Mouse (Mus musculus): ENCODE measurements at regions not wholly inside any gene's neighbourhood (a gene's known extent, or its start where the extent isn't known, plus 50 kb on each side); places are given as distances from the start of the nearest gene placed in this dataset.

- H3K27ac ChIP-seq, result no peak overlapping the region
- no peaks in the 10 kb centered on the region for H3K36me3 ChIP-seq (replicated peaks)
- no peaks in the 10 kb centered on the region for H3K9me3 ChIP-seq
- no peaks in the 10 kb centered on the region for H3K4me1 ChIP-seq
- H3K9ac ChIP-seq, result no peak overlapping the region
- H3K4me2 ChIP-seq, result no peak overlapping the region
- H3K4me3 ChIP-seq, result no peak overlapping the region
- ATAC-seq (replicated peaks), result no peak
- H3K27me3 ChIP-seq (replicated peaks), result no peaks in the 10 kb centered on the region
- WGBS, result 50% methylated on average over 2 of the region's 2 CpGs
These were observed 337.6 kb downstream of the Ttll7 start for GRCm38 (mm10) chr3:147189737-147190136.

- Histone ChIP-seq H3K27ac (no peak overlapping the region), H3K4me2 (no peak overlapping the region), H3K27me3 (replicated peaks) (no peaks in the 10 kb centered on the region), H3K4me1 (peaks cover 4% of the 10 kb centered on the region; the same call in 1 of the 2 replicates), H3K36me3 (replicated peaks) (no peaks in the 10 kb centered on the region), H3K9me3 (no peaks in the 10 kb centered on the region), H3K4me3 (no peak overlapping the region), H3K9ac (no peak overlapping the region)
- no peak for ATAC-seq (replicated peaks)
- 71% methylated on average over 8 of the region's 8 CpGs for WGBS
These were observed 344.5 kb downstream of the Ttll7 start for GRCm38 (mm10) chr3:147196626-147197025.

GRCm38 (mm10) chr3:147197215-147197614 is 345.0 kb downstream of the Ttll7 start:
- 54% methylated on average over 2 of the region's 2 CpGs for WGBS

GRCm38 (mm10) chr3:147211127-147211940 is 359.2 kb downstream of the Ttll7 start:
- no peaks in the 10 kb centered on the region for H3K4me1 ChIP-seq
- no peak for ATAC-seq (replicated peaks)
- 53% methylated on average over 5 of the region's 5 CpGs for WGBS

More at GRCm38 (mm10) chr3:147197215-147197614, 345.0 kb downstream of the Ttll7 start:
- no peak overlapping the region for H3K9ac ChIP-seq
- H3K27me3 ChIP-seq (replicated peaks), result no peaks in the 10 kb centered on the region
- peaks cover 4% of the 10 kb centered on the region; the same call in 1 of the 2 replicates for H3K4me1 ChIP-seq
- no peaks in the 10 kb centered on the region for H3K9me3 ChIP-seq
- no peak overlapping the region for H3K4me3 ChIP-seq
- no peak for ATAC-seq (replicated peaks)
- no peak overlapping the region for H3K4me2 ChIP-seq
- no peak overlapping the region for H3K27ac ChIP-seq
- no peaks in the 10 kb centered on the region for H3K36me3 ChIP-seq (replicated peaks)

GRCm38 (mm10) chr3:147228663-147229062 is 376.5 kb downstream of the Ttll7 start:
- Histone ChIP-seq H3K4me2 (no peak overlapping the region), H3K9me3 (no peaks in the 10 kb centered on the region), H3K27ac (no peak overlapping the region), H3K9ac (no peak overlapping the region), H3K4me1 (no peaks in the 10 kb centered on the region), H3K4me3 (no peak overlapping the region), H3K36me3 (replicated peaks) (no peaks in the 10 kb centered on the region), H3K27me3 (replicated peaks) (no peaks in the 10 kb centered on the region)
- ATAC-seq (replicated peaks), result no peak
- WGBS, result 88% methylated on average over 2 of the region's 2 CpGs

More at GRCm38 (mm10) chr3:147211127-147211940, 359.2 kb downstream of the Ttll7 start:
- Histone ChIP-seq H3K36me3 (replicated peaks) (no peaks in the 10 kb centered on the region), H3K9ac (no peak overlapping the region), H3K27ac (no peak overlapping the region), H3K4me2 (no peak overlapping the region), H3K4me3 (no peak overlapping the region), H3K27me3 (replicated peaks) (no peaks in the 10 kb centered on the region), H3K9me3 (no peaks in the 10 kb centered on the region)

- no peak for ATAC-seq (replicated peaks)
- Histone ChIP-seq H3K36me3 (replicated peaks) (no peaks in the 10 kb centered on the region), H3K27me3 (replicated peaks) (no peaks in the 10 kb centered on the region), H3K4me1 (no peaks in the 10 kb centered on the region), H3K9ac (no peak overlapping the region), H3K4me2 (no peak overlapping the region), H3K4me3 (no peak overlapping the region), H3K27ac (no peak overlapping the region), H3K9me3 (no peaks in the 10 kb centered on the region)
- 82% methylated on average over 7 of the region's 7 CpGs for WGBS
These were observed 378.4 kb downstream of the Ttll7 start for GRCm38 (mm10) chr3:147230594-147230993.

- Histone ChIP-seq H3K27me3 (replicated peaks) (no peaks in the 10 kb centered on the region), H3K36me3 (replicated peaks) (no peaks in the 10 kb centered on the region), H3K9me3 (no peaks in the 10 kb centered on the region), H3K4me3 (no peak overlapping the region), H3K9ac (no peak overlapping the region), H3K27ac (no peak overlapping the region), H3K4me2 (no peak overlapping the region), H3K4me1 (no peaks in the 10 kb centered on the region)
- WGBS, result 93% methylated on average over 1 of the region's 1 CpGs
- no peak for ATAC-seq (replicated peaks)
These were observed 386.2 kb downstream of the Ttll7 start for GRCm38 (mm10) chr3:147238398-147238797.

- Histone ChIP-seq H3K4me1 (no peaks in the 10 kb centered on the region), H3K9ac (no peak overlapping the region), H3K27me3 (replicated peaks) (no peaks in the 10 kb centered on the region), H3K9me3 (no peaks in the 10 kb centered on the region), H3K36me3 (replicated peaks) (no peaks in the 10 kb centered on the region), H3K4me2 (no peak overlapping the region), H3K4me3 (no peak overlapping the region), H3K27ac (no peak overlapping the region)
- ATAC-seq (replicated peaks), result no peak
- 19% methylated on average over 4 of the region's 4 CpGs for WGBS
These were observed 388.5 kb downstream of the Ttll7 start for GRCm38 (mm10) chr3:147240651-147241050.

GRCm38 (mm10) chr3:147244911-147245430 is 392.8 kb downstream of the Ttll7 start:
- 68% methylated on average over 5 of the region's 5 CpGs for WGBS
- H3K36me3 ChIP-seq (replicated peaks), result no peaks in the 10 kb centered on the region
- no peaks in the 10 kb centered on the region for H3K4me1 ChIP-seq
- H3K9me3 ChIP-seq, result no peaks in the 10 kb centered on the region
- H3K4me3 ChIP-seq, result no peak overlapping the region
- no peak overlapping the region for H3K9ac ChIP-seq
- ATAC-seq (replicated peaks), result no peak
- H3K27me3 ChIP-seq (replicated peaks), result no peaks in the 10 kb centered on the region
- no peak overlapping the region for H3K4me2 ChIP-seq
- no peak overlapping the region for H3K27ac ChIP-seq

- ATAC-seq (replicated peaks), result no peak
- H3K4me2 ChIP-seq, result no peak overlapping the region
- H3K4me1 ChIP-seq, result no peaks in the 10 kb centered on the region
- no peaks in the 10 kb centered on the region for H3K36me3 ChIP-seq (replicated peaks)
- H3K9me3 ChIP-seq, result no peaks in the 10 kb centered on the region
- 83% methylated on average over 5 of the region's 5 CpGs for WGBS
- H3K27ac ChIP-seq, result no peak overlapping the region
- no peak overlapping the region for H3K4me3 ChIP-seq
- no peak overlapping the region for H3K9ac ChIP-seq
- H3K27me3 ChIP-seq (replicated peaks), result no peaks in the 10 kb centered on the region
These were observed 394.0 kb downstream of the Ttll7 start for GRCm38 (mm10) chr3:147246141-147246540.

- Histone ChIP-seq H3K27ac (no peak overlapping the region), H3K4me2 (no peak overlapping the region), H3K4me3 (no peak overlapping the region), H3K9me3 (no peaks in the 10 kb centered on the region), H3K4me1 (no peaks in the 10 kb centered on the region), H3K36me3 (replicated peaks) (no peaks in the 10 kb centered on the region), H3K9ac (no peak overlapping the region), H3K27me3 (replicated peaks) (no peaks in the 10 kb centered on the region)
- ATAC-seq (replicated peaks), result no peak
- 87% methylated on average over 1 of the region's 1 CpGs for WGBS
These were observed 397.3 kb downstream of the Ttll7 start for GRCm38 (mm10) chr3:147249466-147249865.

GRCm38 (mm10) chr3:147249906-147250305 is 397.7 kb downstream of the Ttll7 start:
- WGBS, result 75% methylated on average over 2 of the region's 2 CpGs
- ATAC-seq (replicated peaks), result no peak
- no peaks in the 10 kb centered on the region for H3K9me3 ChIP-seq

More at GRCm38 (mm10) chr3:147249906-147250305, 397.7 kb downstream of the Ttll7 start:
- H3K4me2 ChIP-seq, result no peak overlapping the region
- H3K36me3 ChIP-seq (replicated peaks), result no peaks in the 10 kb centered on the region
- no peaks in the 10 kb centered on the region for H3K27me3 ChIP-seq (replicated peaks)
- no peak overlapping the region for H3K9ac ChIP-seq
- H3K27ac ChIP-seq, result no peak overlapping the region
- H3K4me1 ChIP-seq, result no peaks in the 10 kb centered on the region
- H3K4me3 ChIP-seq, result no peak overlapping the region
